Mouse (Mus musculus) midbrain, embryonic 16.5 days (tissue): ENCODE measurements around the gene Ugt1a2. TPM values are rescaled to one million over a fixed set of nuclear protein-coding genes. Genes with fewer than 3 reads are reported as not detected.

ENCODE experiments used
- ATAC-seq: fragments of 200-750 bp; cut with Nextera tagmentation; 2 replicates; pipeline ENCODE4 v1.8.0; 2017; ENCODE audit warnings: moderate TSS enrichment
- H3K27ac ChIP-seq: fragments of 300-500 bp; sonication (generic); 2 replicates; pipeline ENCODE4 v1.5.1; 2014; ENCODE audit warnings: mild to moderate bottlenecking, low read length, mixed read lengths
- H3K27me3 ChIP-seq: fragments of 300-500 bp; sonication (generic); 2 replicates; pipeline ENCODE4 v1.6.1; 2014; ENCODE audit warnings: low read depth, low read length, mixed read lengths; ENCODE audit not compliant: control insufficient read depth, insufficient read depth
- H3K36me3 ChIP-seq: fragments of 300-500 bp; sonication (generic); 2 replicates; pipeline ENCODE4 v1.6.1; 2014; ENCODE audit warnings: mild to moderate bottlenecking, low read length, moderate library complexity, mixed read lengths; ENCODE audit not compliant: control insufficient read depth, insufficient read depth
- H3K4me1 ChIP-seq: fragments of 300-500 bp; sonication (generic); 2 replicates; pipeline ENCODE4 v1.6.1; 2014; ENCODE audit warnings: mild to moderate bottlenecking, low read length, mixed read lengths; ENCODE audit not compliant: control insufficient read depth, insufficient read depth
- H3K4me2 ChIP-seq: fragments of 300-500 bp; sonication (generic); 2 replicates; pipeline ENCODE4 v1.6.1; 2014; ENCODE audit warnings: mild to moderate bottlenecking, low read length, mixed read lengths
- H3K4me3 ChIP-seq: fragments of 300-500 bp; sonication (generic); 2 replicates; pipeline ENCODE4 v1.5.1; 2014; ENCODE audit warnings: low read depth, mild to moderate bottlenecking, low read length, moderate library complexity, mixed read lengths
- H3K9ac ChIP-seq: fragments of 300-500 bp; sonication (generic); 2 replicates; pipeline ENCODE4 v1.6.1; 2014; ENCODE audit warnings: low read depth, low read length, mixed read lengths
- H3K9me3 ChIP-seq: fragments of 300-500 bp; sonication (generic); replicated peaks from 2 replicates; pipeline ENCODE4 v1.6.1; 2014; ENCODE audit warnings: mild to moderate bottlenecking, low read length, mixed read lengths; ENCODE audit not compliant: control insufficient read depth, poor library complexity, severe bottlenecking
- WGBS: fragments of 180-500 bp; shearing (Covaris S2); extraction: QIAGEN DNeasy Blood & Tissue Kit; methylation state at CpG from one replicate; pipeline ENCODE4 v1.1.7; 2014; 5-methylcytosine and 5-hydroxymethylcytosine counted together
- polyA plus RNA-seq: library from polyadenylated mRNA; unstranded; fragments of >200 nt; fragmentation: Nextera tagmentation; extraction: Ambion mirVana; gene quantifications from 2 replicates; pipeline ENCODE4 v1.2.1, GENCODE M21; 2015

Gene Ugt1a2
- polyA plus RNA-seq, 1 experiment from 2014 or later = not detected

DNA sequence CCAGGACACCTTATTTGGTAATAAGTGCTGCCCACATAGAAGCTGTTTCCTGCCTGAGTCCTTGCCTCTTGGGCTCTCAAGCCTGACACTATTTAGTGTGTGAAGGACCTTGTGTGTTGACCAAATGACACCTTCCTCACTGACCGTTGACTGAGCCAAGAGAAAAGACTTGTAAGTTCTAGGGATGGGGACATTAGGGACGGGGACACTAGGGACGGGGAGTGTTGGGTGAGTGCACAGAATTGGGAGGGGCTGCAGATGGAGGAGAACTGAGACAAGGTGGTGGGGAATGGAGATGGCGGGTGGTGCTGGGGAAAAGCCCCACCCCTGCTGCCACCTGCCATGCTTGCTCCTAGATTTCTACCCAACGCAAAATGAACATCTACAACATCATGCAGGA, 29.6 kb downstream of the Ugt1a2 start:
- Histone ChIP-seq H3K9me3 (peaks cover 97% of the 10 kb centered on the region), H3K27me3 (no peaks in the 10 kb centered on the region), H3K36me3 (no peaks in the 10 kb centered on the region), H3K4me3 (no peak overlapping the region), H3K4me2 (no peak overlapping the region), H3K4me1 (no peaks in the 10 kb centered on the region), H3K27ac (no peak overlapping the region), H3K9ac (no peak overlapping the region)
- 87% methylated on average over 5 of the region's 5 CpGs for WGBS
- ATAC-seq = no peak

DNA sequence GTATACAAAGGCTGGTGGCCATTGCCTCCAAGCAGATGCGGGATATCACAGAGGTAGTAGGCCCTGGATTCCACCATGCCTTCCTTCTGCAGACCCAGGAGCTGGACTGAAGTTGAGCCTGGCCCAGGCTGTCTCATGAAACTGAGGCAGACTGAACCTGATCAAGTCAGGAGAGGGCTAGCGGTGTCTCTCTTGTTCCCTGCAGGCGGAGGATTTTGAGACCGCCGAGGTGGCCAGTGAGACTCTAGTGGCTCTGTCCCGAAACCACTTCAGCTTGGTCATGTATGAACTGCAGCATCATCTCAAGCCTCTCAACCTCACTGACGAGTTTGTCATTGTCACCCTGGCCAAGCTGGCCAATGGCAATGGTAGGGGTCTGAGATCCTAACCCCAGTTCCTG, 30.0 kb downstream of the Ugt1a2 start:
- peaks cover 100% of the 10 kb centered on the region for H3K9me3 ChIP-seq
- no peak overlapping the region for H3K4me3 ChIP-seq
- H3K4me2 ChIP-seq = no peak overlapping the region
- H3K4me1 ChIP-seq = no peaks in the 10 kb centered on the region
- ATAC-seq = no peak
- no peak overlapping the region for H3K27ac ChIP-seq
- 75% methylated on average over 7 of the region's 7 CpGs for WGBS
- H3K36me3 ChIP-seq = no peaks in the 10 kb centered on the region
- H3K9ac ChIP-seq = no peak overlapping the region
- no peaks in the 10 kb centered on the region for H3K27me3 ChIP-seq

DNA sequence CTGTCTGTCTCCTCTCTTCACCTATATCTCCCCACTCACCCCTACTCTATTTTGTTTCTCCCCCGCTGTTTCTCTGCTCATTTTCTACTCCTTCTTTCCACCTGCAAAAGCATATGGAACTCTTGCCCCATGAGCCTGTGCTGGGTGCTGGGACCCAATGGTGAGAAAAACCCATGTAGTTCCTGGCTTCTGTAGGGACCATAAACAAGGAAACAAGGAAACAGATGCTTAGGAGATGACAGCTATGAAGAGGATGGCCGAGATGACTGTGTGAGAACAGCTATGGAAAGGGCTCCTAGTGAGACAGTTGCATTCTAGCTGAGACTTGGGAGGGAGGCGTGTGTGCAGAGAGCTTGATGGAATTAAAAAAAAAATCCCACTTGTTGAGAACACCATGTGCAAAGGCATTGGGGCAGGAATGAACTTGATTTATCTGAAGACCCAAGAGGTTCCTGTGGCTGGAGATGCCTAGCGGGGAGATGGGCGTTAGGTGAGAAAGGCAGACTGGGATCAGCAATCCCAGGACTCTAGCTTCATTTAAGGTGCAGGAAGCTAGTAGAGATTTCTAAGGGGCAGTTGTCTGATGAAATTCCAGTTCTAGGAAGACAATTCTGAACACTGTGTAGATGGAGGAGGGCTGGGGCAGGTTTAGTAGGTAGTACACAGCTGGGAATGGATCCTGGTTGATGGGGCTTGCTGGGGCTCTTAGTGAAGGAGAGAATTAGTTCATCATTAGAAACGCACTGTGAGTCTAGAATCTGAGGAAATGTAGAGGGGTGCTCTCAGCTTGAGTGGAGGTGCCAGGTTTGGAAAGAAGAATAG, 30.8 kb downstream of the Ugt1a2 start:
- Histone ChIP-seq H3K9ac (no peak overlapping the region), H3K27ac (no peak overlapping the region), H3K36me3 (no peaks in the 10 kb centered on the region), H3K4me1 (no peaks in the 10 kb centered on the region), H3K4me2 (no peak overlapping the region), H3K4me3 (no peak overlapping the region), H3K9me3 (peaks cover 99% of the 10 kb centered on the region), H3K27me3 (no peaks in the 10 kb centered on the region)
- ATAC-seq = no peak
- WGBS = 76% methylated on average over 6 of the region's 6 CpGs

DNA sequence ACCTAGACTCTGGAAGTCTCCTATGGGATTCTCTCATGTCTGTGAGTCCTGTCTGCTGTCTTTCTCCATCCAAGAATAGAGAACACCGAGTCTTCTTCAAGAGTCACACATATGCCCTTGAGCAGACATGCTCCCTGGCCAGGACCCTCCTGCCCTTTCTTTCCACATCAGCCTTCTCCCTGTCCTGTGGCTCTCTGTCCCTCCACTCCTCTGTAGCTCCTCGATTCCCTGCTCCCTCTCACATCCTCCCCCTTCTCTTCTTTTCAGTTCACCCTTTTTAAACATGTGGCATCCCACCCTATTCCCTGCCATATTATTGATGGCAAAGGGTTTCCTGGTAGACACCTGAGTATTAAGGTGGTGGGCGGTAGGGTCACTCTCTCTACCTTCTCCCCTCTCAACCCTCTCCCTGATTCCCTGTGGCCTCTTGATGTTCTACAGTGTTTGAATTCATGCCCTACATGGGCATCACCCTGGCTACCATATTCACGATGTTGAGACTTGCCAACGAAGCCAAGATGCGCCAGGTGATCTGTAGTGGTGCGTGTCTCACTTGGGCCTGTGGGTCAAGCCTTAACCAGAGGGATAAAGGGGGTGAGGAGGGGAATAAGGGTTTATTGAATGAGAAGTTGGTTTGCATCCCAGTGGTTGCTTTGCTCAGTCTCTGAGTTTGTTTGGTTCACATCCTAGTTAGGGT, 31.6 kb downstream of the Ugt1a2 start:
- WGBS = 69% methylated on average over 7 of the region's 7 CpGs
- Histone ChIP-seq H3K27me3 (no peaks in the 10 kb centered on the region), H3K27ac (no peak overlapping the region), H3K4me1 (no peaks in the 10 kb centered on the region), H3K4me3 (no peak overlapping the region), H3K4me2 (no peak overlapping the region), H3K9me3 (peaks cover 97% of the 10 kb centered on the region), H3K9ac (no peak overlapping the region), H3K36me3 (no peaks in the 10 kb centered on the region)
- ATAC-seq = no peak

DNA sequence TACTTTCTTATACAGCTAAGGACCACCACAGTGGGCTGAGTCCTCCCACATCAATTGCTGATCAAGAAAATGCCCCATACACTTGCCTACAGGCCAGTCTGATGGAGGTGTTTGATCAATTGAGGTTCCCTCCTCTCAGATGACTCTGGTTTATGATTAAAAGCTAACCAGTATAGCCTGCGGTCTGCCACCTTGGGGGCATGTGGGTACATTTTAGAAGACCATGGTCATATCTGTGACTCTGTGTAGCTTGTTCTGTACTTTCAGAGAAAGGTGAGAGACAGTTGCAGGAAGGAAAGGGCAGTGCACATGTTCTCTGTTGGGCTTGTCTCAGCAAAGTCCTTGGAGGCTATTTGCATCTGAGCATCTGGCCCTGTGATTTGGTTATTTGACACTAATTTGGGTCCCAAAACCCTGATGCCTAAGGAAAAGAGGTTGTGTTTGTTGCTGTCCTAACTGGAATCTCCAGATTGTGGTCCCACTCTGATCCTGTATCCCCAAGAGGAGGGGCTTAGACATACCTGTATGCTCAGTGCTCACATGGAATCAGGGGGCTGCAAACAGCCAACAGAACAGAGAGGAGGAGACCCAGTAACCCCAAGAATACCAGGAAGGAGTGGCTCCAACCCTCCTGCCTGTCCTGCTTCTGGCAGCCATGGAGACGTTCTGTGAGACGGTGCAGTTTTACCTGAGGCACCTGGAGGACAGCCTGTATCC, 32.4 kb downstream of the Ugt1a2 start:
- Histone ChIP-seq H3K36me3 (no peaks in the 10 kb centered on the region), H3K27me3 (no peaks in the 10 kb centered on the region), H3K4me3 (no peak overlapping the region), H3K4me1 (no peaks in the 10 kb centered on the region), H3K9me3 (peaks cover 97% of the 10 kb centered on the region), H3K4me2 (no peak overlapping the region), H3K27ac (no peak overlapping the region), H3K9ac (no peak overlapping the region)
- ATAC-seq = no peak
- 55% methylated on average over 3 of the region's 3 CpGs for WGBS

DNA sequence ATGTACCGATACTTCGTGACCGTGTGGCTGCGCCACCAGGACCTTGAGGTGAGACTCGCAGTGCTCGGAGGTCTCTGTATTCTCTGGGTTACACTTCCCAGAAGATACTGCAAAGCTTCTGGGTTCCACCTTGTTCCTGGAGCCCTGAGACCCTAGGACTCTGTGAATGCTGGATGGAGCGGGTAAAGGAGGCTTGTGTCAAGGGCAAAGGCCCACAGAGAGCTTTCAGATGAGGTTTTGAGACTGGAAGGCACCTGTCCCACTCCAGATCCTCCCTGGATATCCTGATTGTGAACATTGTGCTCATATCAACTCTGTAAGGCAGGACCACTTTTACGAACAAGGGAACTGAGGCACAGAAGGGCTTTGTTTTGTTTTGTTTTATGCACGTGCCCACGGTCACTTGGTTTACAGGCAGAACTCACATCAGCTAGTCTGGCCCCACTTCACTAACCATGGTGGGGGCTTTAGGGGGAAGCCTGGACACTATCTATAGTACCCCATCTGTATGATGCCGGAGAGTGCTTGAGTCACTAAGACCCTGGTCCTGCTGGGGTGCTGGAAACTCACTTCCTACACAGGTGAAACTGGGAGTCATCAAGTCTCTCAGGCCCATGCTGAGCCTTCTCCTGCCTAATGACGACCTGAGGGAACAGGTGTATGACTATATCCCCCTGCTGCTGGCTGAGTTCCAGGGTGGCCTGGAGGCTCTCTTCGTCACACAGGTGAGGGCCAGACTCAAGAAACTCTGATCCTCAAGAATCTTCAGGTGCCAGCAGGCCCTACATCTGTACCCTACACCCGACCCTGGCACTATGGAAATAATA, 33.2 kb downstream of the Ugt1a2 start:
- no peak overlapping the region for H3K4me2 ChIP-seq
- H3K27ac ChIP-seq = no peak overlapping the region
- 67% methylated on average over 14 of the region's 14 CpGs for WGBS
- no peaks in the 10 kb centered on the region for H3K4me1 ChIP-seq
- H3K36me3 ChIP-seq = no peaks in the 10 kb centered on the region
- no peak overlapping the region for H3K4me3 ChIP-seq
- H3K9me3 ChIP-seq = peaks cover 97% of the 10 kb centered on the region
- H3K9ac ChIP-seq = no peak overlapping the region
- ATAC-seq = no peak
- H3K27me3 ChIP-seq = no peaks in the 10 kb centered on the region

DNA sequence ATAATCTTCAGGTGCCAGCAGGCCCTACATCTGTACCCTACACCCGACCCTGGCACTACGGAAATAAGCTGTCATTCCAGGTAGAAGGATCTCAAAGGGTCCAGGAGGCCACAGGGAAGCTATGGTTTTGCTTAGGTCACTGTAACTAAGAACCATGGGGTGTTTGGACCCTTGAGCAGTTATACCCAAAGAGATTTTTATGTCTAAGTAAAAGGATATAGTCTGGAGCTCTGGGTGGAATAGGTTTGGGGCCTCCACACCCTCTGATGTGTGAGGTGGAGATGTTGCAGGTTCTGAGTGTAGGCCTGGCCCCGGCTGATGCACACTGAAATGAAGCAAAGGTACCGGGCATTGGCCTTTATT, 33.8 kb downstream of the Ugt1a2 start:
- Histone ChIP-seq H3K36me3 (no peaks in the 10 kb centered on the region), H3K4me2 (no peak overlapping the region), H3K9ac (no peak overlapping the region), H3K27ac (no peak overlapping the region), H3K9me3 (peaks cover 97% of the 10 kb centered on the region), H3K4me1 (no peaks in the 10 kb centered on the region), H3K27me3 (no peaks in the 10 kb centered on the region), H3K4me3 (no peak overlapping the region)
- no peak for ATAC-seq
- WGBS = 64% methylated on average over 4 of the region's 4 CpGs

DNA sequence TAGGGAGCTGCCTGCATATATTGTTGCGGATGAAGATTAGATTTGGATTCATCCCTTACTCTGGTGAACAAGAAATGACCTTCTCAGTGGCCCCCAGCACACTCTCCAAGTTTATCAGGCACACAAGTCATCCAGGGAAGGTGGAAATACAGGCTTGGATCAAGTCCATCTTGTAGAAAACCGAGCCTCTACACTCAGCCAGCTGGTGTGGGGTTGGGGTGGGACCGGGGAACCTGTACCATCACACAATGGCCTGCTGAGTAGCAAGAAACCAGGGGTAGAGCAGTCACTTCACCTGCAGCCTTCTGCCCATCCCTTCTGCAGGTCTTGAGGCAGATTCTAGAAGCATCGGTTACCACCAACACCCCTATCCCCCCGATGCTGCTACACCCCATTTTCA, 34.2 kb downstream of the Ugt1a2 start:
- Histone ChIP-seq H3K4me3 (no peak overlapping the region), H3K9me3 (peaks cover 97% of the 10 kb centered on the region), H3K4me1 (no peaks in the 10 kb centered on the region), H3K36me3 (no peaks in the 10 kb centered on the region), H3K27me3 (no peaks in the 10 kb centered on the region), H3K9ac (no peak overlapping the region), H3K4me2 (no peak overlapping the region), H3K27ac (no peak overlapping the region)
- 47% methylated on average over 5 of the region's 5 CpGs for WGBS
- ATAC-seq = no peak
